Mouse (Mus musculus): ENCODE measurements at regions not wholly inside any gene's neighbourhood (a gene's known extent, or its start where the extent isn't known, plus 50 kb on each side); places are given as distances from the start of the nearest gene placed in this dataset.

DNA sequence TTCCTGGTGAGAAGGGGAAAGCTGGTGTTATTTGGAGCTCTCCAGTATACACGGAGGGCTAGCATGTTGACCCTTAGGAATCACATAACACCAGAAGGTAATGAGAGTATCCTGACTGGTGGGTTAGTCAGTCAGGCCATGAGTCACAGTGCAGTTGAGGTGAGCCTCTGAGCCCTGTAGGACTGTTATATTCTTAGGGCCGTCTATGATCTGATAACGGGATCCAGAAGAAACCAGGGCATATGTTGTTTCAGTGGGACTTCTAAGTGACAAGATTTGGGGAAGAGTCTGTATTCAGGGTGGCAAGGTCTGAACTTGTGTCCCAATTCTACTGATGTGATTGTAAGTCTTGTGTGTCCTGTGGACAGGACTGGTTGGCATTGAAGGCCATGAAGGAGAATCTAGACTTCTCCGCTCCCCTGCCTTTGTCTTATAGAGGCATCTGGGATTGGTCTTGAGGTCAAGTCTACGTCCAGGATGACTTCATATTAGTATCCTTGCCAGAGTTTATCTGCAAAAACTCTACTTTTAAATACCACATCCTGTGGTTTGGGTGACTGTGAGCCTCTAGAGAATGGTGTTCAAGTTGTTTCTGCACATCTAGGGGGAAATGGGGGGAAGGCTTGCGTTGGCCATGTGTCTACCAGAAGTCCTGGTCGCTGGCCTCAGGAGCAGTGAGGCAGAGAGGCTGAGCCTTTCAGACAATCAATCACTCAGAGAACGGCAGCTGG lies 71.2 kb downstream of the Itgb2l start:
- no peak for DNase-seq (ENCODE audit: extremely low spot score in 1 of 2, low spot score in 2 of 2)
- TF ChIP-seq CTCF (IDR thresholded peaks at IDR 0.05): no peak
- intact Hi-C loops (cut with DNase I): loop anchor here (5.0 kb wide), 1 partner anchor 75 kb away; no protein-coding TSS in a partner anchor
- Histone ChIP-seq H3K27ac (no peak overlapping the region), H3K4me3 (no peak overlapping the region)

DNA sequence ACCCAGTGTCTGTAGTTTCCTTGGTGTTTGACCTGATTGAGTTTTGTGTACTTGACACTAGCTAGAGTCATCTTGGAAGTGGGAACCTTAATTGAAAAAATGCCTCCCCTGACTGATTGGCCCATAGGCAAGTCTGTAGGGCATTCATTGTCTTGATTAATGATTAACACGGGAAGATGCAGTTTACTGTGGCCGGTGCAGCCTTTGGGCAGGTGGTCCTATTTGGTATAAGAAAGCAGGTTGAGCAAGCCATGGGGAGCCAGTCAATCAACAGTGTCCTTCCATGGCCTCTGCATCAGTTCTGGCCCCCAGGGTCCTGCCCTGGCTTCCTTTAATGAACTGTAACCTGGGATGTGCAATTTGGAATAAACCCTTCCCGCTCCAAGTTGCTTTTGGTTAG lies 72.3 kb downstream of the Itgb2l start:
- no peak for TF ChIP-seq CTCF (IDR thresholded peaks at IDR 0.05)
- intact Hi-C loops (cut with DNase I): loop anchor here (5.0 kb wide), 1 partner anchor 76 kb away; no protein-coding TSS in a partner anchor
- H3K27ac ChIP-seq: no peak overlapping the region
- DNase-seq (ENCODE audit: extremely low spot score in 1 of 2, low spot score in 2 of 2): no peak
- H3K4me3 ChIP-seq: no peak overlapping the region

DNA sequence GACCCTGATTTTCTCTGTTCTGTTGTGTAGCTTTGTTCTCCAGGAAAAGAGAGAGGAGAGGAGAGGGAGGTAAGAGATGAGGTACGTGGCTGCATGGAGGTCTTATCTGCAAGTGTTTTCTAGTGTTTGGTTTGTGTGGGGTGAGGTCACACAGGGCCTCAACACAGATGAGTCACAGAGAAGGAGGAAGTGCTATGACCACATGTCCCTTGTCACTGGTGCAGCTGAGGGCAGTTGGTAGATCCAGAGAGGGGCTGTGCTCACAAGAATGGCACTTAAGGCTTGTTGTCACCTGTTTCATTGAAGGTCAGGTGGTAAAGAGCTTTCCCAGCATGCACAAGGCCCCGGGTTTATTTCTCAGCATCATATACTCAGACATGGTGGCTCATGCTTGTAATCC lies 73.2 kb downstream of the Itgb2l start:
- Histone ChIP-seq H3K4me3 (no peak overlapping the region), H3K27ac (no peak overlapping the region)
- intact Hi-C loops (cut with DNase I): loop anchor here (5.0 kb wide), 1 partner anchor 77 kb away; no protein-coding TSS in a partner anchor
- TF ChIP-seq CTCF (IDR thresholded peaks at IDR 0.05): no peak
- no peak for DNase-seq (ENCODE audit: extremely low spot score in 1 of 2, low spot score in 2 of 2)
